Mouse (Mus musculus) E14TG2a.4 (cell line): ENCODE data around the gene Scamp3.
A peak's percentile ranks its signal among the peaks of the same experiment; 100 is the strongest.

ENCODE experiments used
- H3K27me3 ChIP-seq: 2 replicates; pipeline ENCODE4 v1.6.1; 2014; ENCODE audit warnings: low read length, control low read depth; ENCODE audit not compliant: insufficient read depth
- H3K36me3 ChIP-seq: 2 replicates; pipeline ENCODE4 v1.6.1; 2014; ENCODE audit warnings: low read length, control low read depth; ENCODE audit not compliant: insufficient read depth
- H3K4me1 ChIP-seq: replicated peaks from 2 replicates; pipeline ENCODE4 v1.6.1; 2014; ENCODE audit warnings: low read depth, low read length, control low read depth
- H3K4me3 ChIP-seq: replicated peaks from 2 replicates; pipeline ENCODE4 v1.5.1; 2014; ENCODE audit warnings: mild to moderate bottlenecking, low read length
- H3K9me3 ChIP-seq: 2 replicates; pipeline ENCODE4 v1.6.1; 2014; ENCODE audit warnings: low read length, control low read depth
- CTCF ChIP-seq: conservative IDR thresholded peaks from 2 replicates; pipeline ENCODE4 v1.5.1; 2014; ENCODE audit warnings: low read length
- NANOG ChIP-seq: IDR thresholded peaks from 2 replicates; pipeline ENCODE4 v1.6.1; 2014; ENCODE audit warnings: borderline replicate concordance, low read length, mixed read lengths
- POU5F1 ChIP-seq: IDR thresholded peaks from 2 replicates; pipeline ENCODE4 v1.6.1; 2014; ENCODE audit warnings: low read length, borderline replicate concordance

Gene Scamp3

DNA sequence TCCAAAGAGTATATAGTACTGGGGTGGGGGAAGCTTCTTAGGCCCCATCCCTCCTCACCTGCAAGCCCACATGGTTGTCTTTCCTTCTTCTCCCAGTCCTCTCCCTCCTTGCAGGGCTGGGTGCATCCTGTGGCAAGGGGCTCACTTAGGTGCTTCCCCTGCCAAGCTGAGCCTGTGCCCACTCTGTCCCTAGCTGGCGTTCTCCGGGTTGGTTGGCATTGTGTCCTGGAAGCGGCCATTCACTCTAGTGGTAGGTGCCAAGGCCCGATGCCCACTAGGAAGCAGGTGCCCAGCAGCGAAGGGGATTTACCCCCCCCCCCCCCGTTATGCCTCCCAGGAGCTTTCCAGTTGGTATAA lies 6.7 kb downstream of the Scamp3 start:
- Histone ChIP-seq H3K4me1 (peaks cover 87% of the 10 kb centered on the region), H3K9me3 (no peaks in the 10 kb centered on the region), H3K36me3 (peaks cover 39% of the 10 kb centered on the region), H3K4me3 (peak overlapping the region; percentile 85), H3K27me3 (peaks cover 41% of the 10 kb centered on the region)
- TF ChIP-seq CTCF = no peak
- TF ChIP-seq NANOG = no peak
- TF ChIP-seq POU5F1 = no peak

DNA sequence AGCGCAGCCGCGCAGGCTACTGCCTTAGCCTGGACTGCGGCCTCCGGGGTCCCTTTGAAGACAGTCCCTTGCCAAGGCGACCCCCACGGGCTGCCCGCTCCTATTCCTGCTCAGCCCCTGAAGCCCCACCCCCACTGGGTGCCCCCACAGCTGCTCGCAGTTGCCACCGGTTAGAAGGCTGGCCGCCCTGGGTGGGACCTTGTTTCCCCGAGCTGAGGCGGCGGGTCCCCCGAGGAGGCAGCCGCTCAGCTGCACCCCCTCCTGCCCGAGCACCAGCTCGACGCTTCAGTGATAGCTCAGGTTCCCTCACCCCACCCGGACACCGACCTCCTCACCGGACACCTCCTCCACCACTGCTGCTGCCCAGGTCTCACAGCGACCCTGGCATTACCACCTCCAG lies 9.9 kb downstream of the Scamp3 start:
- peak overlapping the region; percentile 67 for H3K4me3 ChIP-seq
- H3K9me3 ChIP-seq = no peaks in the 10 kb centered on the region
- peaks cover 41% of the 10 kb centered on the region for H3K27me3 ChIP-seq
- H3K4me1 ChIP-seq = peaks cover 62% of the 10 kb centered on the region
- TF ChIP-seq NANOG (no peak), CTCF (no peak), POU5F1 (no peak)
- H3K36me3 ChIP-seq = peaks cover 6% of the 10 kb centered on the region

DNA sequence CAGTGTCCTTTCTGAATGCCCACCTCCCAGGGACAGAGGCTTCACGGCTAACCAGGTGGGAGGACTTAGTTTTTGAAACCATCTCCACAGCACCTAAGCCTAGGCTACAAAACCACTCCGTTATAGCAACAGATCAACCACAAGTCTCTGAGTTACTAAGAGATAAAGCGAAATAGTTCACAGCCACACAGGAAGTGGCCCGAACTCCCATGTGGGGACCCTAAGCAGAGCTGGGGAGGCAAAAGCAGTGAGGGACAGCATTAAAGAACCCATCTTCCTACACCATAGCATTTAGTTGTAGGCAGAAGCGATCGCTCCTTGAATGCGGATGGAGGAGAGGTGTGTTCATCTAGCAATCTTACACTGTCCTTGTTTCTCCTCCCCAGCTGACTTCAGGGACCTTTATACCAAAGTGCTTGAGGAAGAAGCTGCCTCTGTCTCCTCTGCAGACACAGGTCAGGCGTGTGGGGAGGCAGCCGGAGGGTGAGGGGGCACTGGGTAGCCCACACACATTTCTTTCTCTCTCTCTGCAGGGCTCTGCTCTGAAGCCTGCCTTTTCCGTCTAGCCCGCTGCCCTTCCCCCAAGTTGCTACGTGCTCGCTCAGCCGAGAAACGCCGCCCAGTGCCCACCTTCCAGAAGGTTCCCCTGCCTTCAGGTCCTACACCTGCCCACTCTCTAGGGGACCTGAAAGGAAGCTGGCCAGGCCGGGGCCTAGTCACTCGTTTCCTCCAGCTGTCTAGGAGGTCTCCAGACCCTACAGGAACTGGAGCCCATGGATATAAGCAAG lies 10.6 kb downstream of the Scamp3 start:
- TF ChIP-seq POU5F1 (no peak), NANOG (no peak), CTCF (no peak)
- Histone ChIP-seq H3K4me3 (peak overlapping the region; percentile 67), H3K9me3 (no peaks in the 10 kb centered on the region), H3K36me3 (no peaks in the 10 kb centered on the region), H3K27me3 (peaks cover 41% of the 10 kb centered on the region), H3K4me1 (peaks cover 56% of the 10 kb centered on the region)

DNA sequence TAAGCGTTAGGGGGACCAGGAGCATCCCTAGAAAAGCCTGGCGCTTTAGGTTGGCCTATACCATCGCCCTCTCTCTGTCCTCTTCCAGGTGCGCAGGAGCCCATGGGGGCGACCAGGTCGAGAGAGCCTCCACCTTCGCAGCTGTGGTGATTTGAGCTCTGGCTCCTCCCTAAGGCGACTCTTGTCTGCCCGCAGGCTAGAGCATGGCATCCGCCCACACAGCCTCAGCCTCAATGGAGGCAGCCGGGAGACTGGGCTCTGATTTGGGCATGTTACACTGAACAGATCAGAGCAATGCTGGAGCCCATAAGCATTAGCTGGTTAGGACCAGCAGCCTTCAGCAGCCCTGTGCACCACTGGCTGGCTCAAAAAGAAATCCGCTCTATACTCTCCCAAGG lies 11.2 kb downstream of the Scamp3 start:
- no peaks in the 10 kb centered on the region for H3K36me3 ChIP-seq
- TF ChIP-seq CTCF (no peak), NANOG (no peak), POU5F1 (no peak)
- H3K4me1 ChIP-seq = peaks cover 52% of the 10 kb centered on the region
- H3K27me3 ChIP-seq = peaks cover 41% of the 10 kb centered on the region
- peak overlapping the region; percentile 67 for H3K4me3 ChIP-seq
- no peaks in the 10 kb centered on the region for H3K9me3 ChIP-seq

DNA sequence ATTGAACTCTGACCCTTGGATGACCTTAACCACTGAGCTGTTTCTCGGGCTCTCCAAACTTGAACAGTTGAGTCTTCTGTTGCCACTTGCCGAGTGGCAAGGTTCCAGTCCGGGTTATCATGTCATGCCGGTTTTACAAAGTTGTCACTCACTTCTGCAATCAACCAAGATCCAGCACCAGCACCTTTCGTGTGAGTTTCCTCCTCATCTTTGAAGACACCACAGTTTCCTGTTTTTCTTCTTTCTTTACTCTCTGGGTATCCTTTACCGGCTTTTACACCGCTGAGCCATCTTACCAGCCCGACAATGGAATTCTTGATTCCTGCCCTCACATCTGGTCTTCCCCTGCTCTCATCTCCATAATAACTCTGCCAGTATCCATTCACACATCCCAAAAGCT lies 13.2 kb downstream of the Scamp3 start:
- H3K9me3 ChIP-seq = no peaks in the 10 kb centered on the region
- no peaks in the 10 kb centered on the region for H3K36me3 ChIP-seq
- no peak overlapping the region for H3K4me3 ChIP-seq
- TF ChIP-seq CTCF (no peak), NANOG (no peak), POU5F1 (no peak)
- peaks cover 24% of the 10 kb centered on the region for H3K27me3 ChIP-seq
- H3K4me1 ChIP-seq = peaks cover 40% of the 10 kb centered on the region

DNA sequence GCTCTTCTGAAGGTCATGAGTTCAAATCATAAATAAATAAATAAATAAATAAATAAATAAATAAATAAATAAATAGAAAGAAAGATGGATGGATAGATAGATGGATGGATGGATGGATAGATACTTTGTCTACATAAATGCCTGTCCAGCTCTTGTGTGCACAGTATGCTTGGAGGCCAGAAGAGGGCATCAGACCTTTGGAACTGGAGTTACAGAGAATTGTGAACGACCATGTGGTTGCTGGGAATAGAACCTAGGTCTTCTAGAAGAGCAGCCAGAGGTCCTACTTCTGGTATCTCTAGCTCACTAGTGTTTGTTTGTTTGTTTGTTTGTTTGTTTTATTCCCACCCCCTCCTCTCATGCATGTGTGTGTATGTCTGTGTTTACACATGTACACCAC lies 16.1 kb downstream of the Scamp3 start:
- H3K4me1 ChIP-seq = peaks cover 29% of the 10 kb centered on the region
- H3K9me3 ChIP-seq = no peaks in the 10 kb centered on the region
- no peak overlapping the region for H3K4me3 ChIP-seq
- H3K27me3 ChIP-seq = peaks cover 2% of the 10 kb centered on the region; the same call in 1 of the 2 replicates
- H3K36me3 ChIP-seq = no peaks in the 10 kb centered on the region
- no peak for TF ChIP-seq NANOG
- no peak for TF ChIP-seq POU5F1
- no peak for TF ChIP-seq CTCF

DNA sequence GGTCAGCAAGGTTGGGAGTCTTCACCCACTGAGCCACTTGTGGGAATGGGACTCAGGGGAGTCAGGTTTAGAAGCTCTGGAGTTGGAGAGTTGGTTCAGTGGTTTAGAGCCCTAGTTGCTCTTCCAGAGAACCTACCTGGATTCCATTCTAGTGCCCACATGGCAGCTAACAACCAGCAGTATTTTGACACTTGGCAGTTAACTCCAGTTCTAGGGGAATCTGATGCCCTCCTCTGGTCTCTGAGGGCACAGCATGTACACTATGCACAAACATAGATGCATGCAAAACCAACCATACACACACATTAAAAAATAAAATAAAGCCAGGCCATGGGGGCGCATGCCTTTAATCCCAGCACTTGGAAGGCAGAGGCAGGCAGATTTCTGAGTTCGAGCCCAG lies 16.6 kb downstream of the Scamp3 start:
- Histone ChIP-seq H3K27me3 (no peaks in the 10 kb centered on the region; the same call in 1 of the 2 replicates), H3K36me3 (no peaks in the 10 kb centered on the region), H3K9me3 (no peaks in the 10 kb centered on the region), H3K4me3 (no peak overlapping the region), H3K4me1 (peaks cover 24% of the 10 kb centered on the region)
- no peak for TF ChIP-seq POU5F1
- peak; percentile 21 for TF ChIP-seq CTCF

DNA sequence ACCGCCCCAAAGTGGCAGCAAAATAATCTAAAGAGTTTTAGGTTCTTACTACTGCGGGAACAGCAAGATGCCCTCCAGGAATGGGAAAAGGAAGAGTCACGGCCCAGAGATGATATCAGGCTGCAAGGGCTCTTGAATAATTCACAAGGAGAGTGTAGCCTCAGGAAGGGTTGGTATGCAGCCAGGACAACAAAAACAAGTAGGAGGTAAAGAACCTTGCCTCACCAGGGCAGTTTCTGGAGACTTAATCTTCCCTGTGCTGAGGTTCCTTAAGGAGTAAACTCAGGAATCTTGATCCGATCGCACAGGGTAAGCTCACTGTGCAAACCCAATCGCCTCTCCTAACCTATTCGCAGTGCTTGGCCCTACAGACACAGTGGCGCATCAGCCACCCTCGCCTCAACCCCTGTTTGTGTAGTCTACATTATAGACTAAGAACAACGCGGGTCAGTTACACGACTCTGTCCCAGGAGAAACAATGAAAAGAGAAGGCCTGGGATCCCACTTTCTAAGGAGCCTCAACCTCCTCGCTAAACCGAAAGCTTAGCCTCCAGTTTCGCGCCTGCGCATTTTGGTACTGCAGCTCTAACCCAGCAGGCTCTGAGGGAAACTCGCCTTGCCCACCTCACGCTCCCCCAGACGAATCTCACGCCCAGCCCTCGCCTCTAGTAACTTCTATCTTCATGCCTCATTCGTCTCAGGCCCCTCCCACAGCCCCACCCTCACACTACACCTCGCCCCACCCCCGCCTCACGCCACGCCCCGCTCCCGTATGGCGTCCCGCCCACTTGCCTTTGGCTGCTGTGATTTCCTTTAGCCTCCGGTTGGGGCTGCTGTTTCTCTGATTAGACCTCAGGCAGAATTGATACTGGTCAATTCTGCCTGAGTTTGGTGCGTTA lies 19.0 kb downstream of the Scamp3 start:
- Histone ChIP-seq H3K4me3 (peak overlapping the region; percentile 37), H3K36me3 (no peaks in the 10 kb centered on the region), H3K4me1 (peaks cover 22% of the 10 kb centered on the region), H3K9me3 (no peaks in the 10 kb centered on the region), H3K27me3 (no peaks in the 10 kb centered on the region)
- peak; percentile 25 for TF ChIP-seq CTCF
- TF ChIP-seq NANOG = no peak
